Mouse (Mus musculus): ENCODE measurements around the gene Ppp1r13b.

GRCm38 (mm10) chr12:111803538-111803937 lies 104.4 kb downstream of the Ppp1r13b start:
- TF ChIP-seq CTCF (IDR thresholded peaks at IDR 0.05; ENCODE audit: low read depth, low read length) (no peak), GATA2 (IDR thresholded peaks at IDR 0.05; ENCODE audit: borderline replicate concordance, low read depth, low read length) (no peak), POLR2AphosphoS5 (IDR thresholded peaks at IDR 0.05; ENCODE audit: insufficient replicate concordance, low read depth, low read length) (no peak), GATA1 (IDR thresholded peaks at IDR 0.05; ENCODE audit: borderline replicate concordance, low read length) (no peak), TAL1 (conservative IDR thresholded peaks at IDR 0.05; ENCODE audit: low read depth, low read length) (no peak)
